Mouse (Mus musculus) midbrain, embryonic 10.5 days (tissue): ENCODE measurements at regions not wholly inside any gene's neighbourhood (a gene's known extent, or its start where the extent isn't known, plus 50 kb on each side); places are given as distances from the start of the nearest gene placed in this dataset.

Source experiments
- DNase-seq: peaks from one replicate; pipeline ENCODE4 v3.0.0-alpha.2; 2017; ENCODE audit warnings: low spot score
- H3K27ac ChIP-seq: fragments of 300-500 bp; sonication (generic); replicated peaks from 2 replicates; pipeline ENCODE4 v1.5.1; 2016; ENCODE audit warnings: mild to moderate bottlenecking
- H3K27me3 ChIP-seq: fragments of 300-500 bp; sonication (generic); 2 replicates; pipeline ENCODE4 v1.6.1; 2016; ENCODE audit warnings: low read depth, mild to moderate bottlenecking; ENCODE audit not compliant: poor library complexity, severe bottlenecking
- H3K36me3 ChIP-seq: fragments of 300-500 bp; sonication (generic); 2 replicates; pipeline ENCODE4 v1.6.1; 2016; ENCODE audit warnings: mild to moderate bottlenecking, moderate library complexity
- H3K4me1 ChIP-seq: fragments of 300-500 bp; sonication (generic); 2 replicates; pipeline ENCODE4 v1.6.1; 2016
- H3K4me3 ChIP-seq: fragments of 300-500 bp; sonication (generic); 2 replicates; pipeline ENCODE4 v1.5.1; 2016; ENCODE audit warnings: mild to moderate bottlenecking, moderate library complexity
- H3K9me3 ChIP-seq: fragments of 300-500 bp; sonication (generic); replicated peaks from 2 replicates; pipeline ENCODE4 v1.6.1; 2016; ENCODE audit warnings: mild to moderate bottlenecking
- WGBS: fragments of 180-500 bp; shearing (Covaris S2); methylation state at CpG from one replicate; pipeline ENCODE4 v1.1.7; 2016; 5-methylcytosine and 5-hydroxymethylcytosine counted together

GRCm38 (mm10) chr12:32525586-32525985 is 147.1 kb downstream of the Ccdc71l start:
- Histone ChIP-seq H3K9me3 (no peaks in the 10 kb centered on the region), H3K4me3 (no peak overlapping the region), H3K27me3 (no peaks in the 10 kb centered on the region), H3K27ac (no peak overlapping the region), H3K4me1 (no peaks in the 10 kb centered on the region), H3K36me3 (no peaks in the 10 kb centered on the region)
- 74% methylated on average over 1 of the region's 1 CpGs for WGBS
- DNase-seq = no peak

GRCm38 (mm10) chr12:32531216-32531615 is 152.7 kb downstream of the Ccdc71l start:
- no peaks in the 10 kb centered on the region for H3K36me3 ChIP-seq
- DNase-seq = no peak
- H3K27ac ChIP-seq = no peak overlapping the region
- H3K4me1 ChIP-seq = no peaks in the 10 kb centered on the region
- WGBS = 88% methylated on average over 3 of the region's 3 CpGs
- no peaks in the 10 kb centered on the region for H3K9me3 ChIP-seq
- H3K4me3 ChIP-seq = no peak overlapping the region
- no peaks in the 10 kb centered on the region for H3K27me3 ChIP-seq

DNA sequence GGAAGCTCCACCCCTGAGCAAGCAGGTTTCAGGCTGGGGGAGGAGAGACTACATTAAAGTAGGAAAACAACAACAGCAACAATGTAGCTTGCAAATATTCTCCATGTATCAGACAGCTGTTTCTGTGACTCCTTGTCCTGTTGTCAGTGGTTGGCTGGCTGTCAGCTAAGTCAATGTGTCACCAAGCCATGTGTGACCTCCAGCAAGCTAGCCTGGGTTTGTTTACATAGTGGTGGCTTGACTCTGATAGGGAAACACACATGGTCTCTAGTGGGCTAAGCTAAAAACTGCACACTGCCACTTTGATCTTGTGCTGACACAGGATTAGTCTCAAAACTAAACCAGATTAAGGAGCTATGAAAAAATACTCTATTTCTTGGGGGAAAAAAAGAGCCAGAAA is 155.1 kb downstream of the Ccdc71l start:
- Histone ChIP-seq H3K27me3 (no peaks in the 10 kb centered on the region), H3K36me3 (no peaks in the 10 kb centered on the region), H3K4me1 (no peaks in the 10 kb centered on the region), H3K4me3 (no peak overlapping the region), H3K9me3 (no peaks in the 10 kb centered on the region), H3K27ac (no peak overlapping the region)
- DNase-seq = no peak

DNA sequence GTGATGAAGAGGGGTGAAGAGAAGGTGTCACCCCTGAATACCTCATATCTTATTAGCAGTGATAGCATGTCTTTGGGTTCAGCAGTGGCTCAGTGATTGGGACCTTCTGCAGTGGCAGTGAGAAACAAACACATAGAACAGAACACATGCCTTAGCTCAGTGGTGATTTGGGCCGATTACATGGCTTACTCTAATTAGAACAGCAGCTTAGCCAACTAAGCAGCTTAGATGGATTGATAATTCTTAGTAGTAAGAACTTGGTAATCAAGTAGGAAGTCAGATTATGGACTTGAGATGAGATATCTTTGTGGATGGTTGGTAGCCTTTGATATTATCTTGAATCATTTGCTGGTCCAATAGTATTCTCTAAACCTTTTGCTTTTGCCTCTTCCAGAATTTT is 167.0 kb downstream of the Ccdc71l start:
- H3K4me3 ChIP-seq = no peak overlapping the region
- H3K36me3 ChIP-seq = no peaks in the 10 kb centered on the region
- no peaks in the 10 kb centered on the region for H3K4me1 ChIP-seq
- H3K9me3 ChIP-seq = peaks cover 6% of the 10 kb centered on the region; the same call in 1 of the 2 replicates
- H3K27ac ChIP-seq = no peak overlapping the region
- DNase-seq = no peak
- 87% methylated on average over 1 of the region's 1 CpGs for WGBS
- no peaks in the 10 kb centered on the region for H3K27me3 ChIP-seq

GRCm38 (mm10) chr12:32546356-32546755 is 167.9 kb downstream of the Ccdc71l start:
- no peaks in the 10 kb centered on the region for H3K4me1 ChIP-seq
- no peak overlapping the region for H3K4me3 ChIP-seq
- no peaks in the 10 kb centered on the region for H3K27me3 ChIP-seq
- no peak for DNase-seq
- peaks cover 6% of the 10 kb centered on the region; the same call in 1 of the 2 replicates for H3K9me3 ChIP-seq
- no peaks in the 10 kb centered on the region for H3K36me3 ChIP-seq
- no peak overlapping the region for H3K27ac ChIP-seq

DNA sequence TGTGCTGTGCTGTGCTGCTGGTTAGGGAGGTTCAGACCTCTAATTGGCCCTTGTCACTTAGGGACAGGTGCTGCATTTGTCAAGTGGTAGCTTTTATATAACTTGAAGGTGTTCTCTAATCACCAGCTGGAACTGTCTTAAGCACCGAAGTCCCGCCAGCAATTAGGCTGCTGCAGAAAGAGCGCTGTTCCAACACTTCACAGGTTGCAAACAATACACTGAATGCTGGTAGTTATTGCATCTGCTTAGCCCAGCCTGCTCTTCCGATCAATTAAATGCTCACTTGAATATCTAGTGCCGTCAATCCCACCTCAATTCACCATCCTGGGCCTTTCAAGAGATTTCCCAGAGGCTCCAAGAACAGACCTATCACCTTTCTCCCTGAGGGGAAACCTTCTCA is 175.3 kb downstream of the Ccdc71l start:
- DNase-seq = no peak
- Histone ChIP-seq H3K9me3 (peaks cover under 1% of the 10 kb centered on the region; the same call in 1 of the 2 replicates), H3K4me3 (no peak overlapping the region), H3K36me3 (no peaks in the 10 kb centered on the region), H3K27me3 (no peaks in the 10 kb centered on the region), H3K4me1 (no peaks in the 10 kb centered on the region), H3K27ac (no peak overlapping the region)
- 89% methylated on average over 5 of the region's 5 CpGs for WGBS

GRCm38 (mm10) chr12:32567777-32568176 is 189.3 kb downstream of the Ccdc71l start:
- Histone ChIP-seq H3K27me3 (no peaks in the 10 kb centered on the region), H3K4me3 (no peak overlapping the region), H3K9me3 (no peaks in the 10 kb centered on the region), H3K36me3 (no peaks in the 10 kb centered on the region), H3K4me1 (no peaks in the 10 kb centered on the region), H3K27ac (no peak overlapping the region)
- 87% methylated on average over 3 of the region's 3 CpGs for WGBS
- no peak for DNase-seq

DNA sequence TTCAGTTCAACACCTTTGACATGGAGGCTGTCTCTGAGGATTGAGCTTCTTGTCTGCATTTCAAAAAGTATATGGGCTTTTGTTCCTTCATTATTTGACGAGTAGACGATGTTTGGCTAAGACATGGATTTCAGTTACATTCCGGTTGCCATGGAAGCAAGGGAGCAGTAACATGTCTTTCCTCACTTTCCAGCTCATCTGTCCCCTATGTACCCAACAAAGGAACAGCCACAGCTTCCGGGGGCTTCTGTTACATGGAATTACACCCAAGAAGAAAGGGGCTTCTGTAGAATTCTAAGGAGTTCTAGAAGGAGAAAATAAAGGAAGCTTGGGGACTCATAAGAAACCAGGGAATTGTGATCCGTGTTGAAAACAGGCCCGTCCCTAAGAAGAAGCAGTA is 202.8 kb downstream of the Ccdc71l start:
- no peaks in the 10 kb centered on the region for H3K27me3 ChIP-seq

GRCm38 (mm10) chr12:32602131-32602815 is 217.1 kb upstream of the Nampt start:
- Histone ChIP-seq H3K27ac (no peak overlapping the region), H3K4me3 (no peak overlapping the region), H3K4me1 (no peaks in the 10 kb centered on the region), H3K27me3 (no peaks in the 10 kb centered on the region), H3K9me3 (no peaks in the 10 kb centered on the region), H3K36me3 (no peaks in the 10 kb centered on the region)
- no peak for DNase-seq
- WGBS = 85% methylated on average over 10 of the region's 10 CpGs

More for the DNA sequence above, 202.8 kb downstream of the Ccdc71l start:
- 85% methylated on average over 6 of the region's 6 CpGs for WGBS
- no peaks in the 10 kb centered on the region for H3K9me3 ChIP-seq
- no peak overlapping the region for H3K27ac ChIP-seq
- H3K4me1 ChIP-seq = no peaks in the 10 kb centered on the region
- no peak overlapping the region for H3K4me3 ChIP-seq
- no peaks in the 10 kb centered on the region for H3K36me3 ChIP-seq
- DNase-seq = no peak

- Histone ChIP-seq H3K9me3 (no peaks in the 10 kb centered on the region), H3K36me3 (no peaks in the 10 kb centered on the region), H3K27ac (no peak overlapping the region), H3K4me3 (no peak overlapping the region), H3K4me1 (no peaks in the 10 kb centered on the region), H3K27me3 (no peaks in the 10 kb centered on the region)
- no peak for DNase-seq
These were observed 214.0 kb upstream of the Nampt start for GRCm38 (mm10) chr12:32605353-32605752.

DNA sequence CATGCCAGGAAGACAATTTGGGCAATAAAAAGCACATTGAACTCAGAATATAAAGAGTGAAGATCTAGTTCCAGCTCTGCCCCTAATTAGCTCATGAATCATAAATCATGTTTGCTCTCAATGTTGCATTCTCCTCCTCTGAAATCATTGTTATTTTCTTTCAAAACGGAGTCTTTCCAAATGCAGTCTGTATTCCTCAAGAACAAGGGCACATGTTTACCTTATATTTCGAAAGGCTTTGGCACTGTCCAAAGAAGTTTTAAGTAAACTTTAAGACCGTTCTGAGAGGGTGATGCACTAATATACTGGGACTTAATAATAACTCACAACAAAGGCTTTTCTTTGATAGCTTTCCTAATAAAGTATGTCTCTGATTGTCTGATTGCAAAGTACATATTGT is 204.3 kb upstream of the Nampt start:
- Histone ChIP-seq H3K27ac (no peak overlapping the region), H3K4me1 (no peaks in the 10 kb centered on the region), H3K9me3 (no peaks in the 10 kb centered on the region), H3K4me3 (no peak overlapping the region), H3K36me3 (no peaks in the 10 kb centered on the region), H3K27me3 (no peaks in the 10 kb centered on the region)
- 87% methylated on average over 3 of the region's 3 CpGs for WGBS
- DNase-seq = no peak

- H3K4me1 ChIP-seq = no peaks in the 10 kb centered on the region
- no peak overlapping the region for H3K4me3 ChIP-seq
- H3K36me3 ChIP-seq = no peaks in the 10 kb centered on the region
- H3K27ac ChIP-seq = no peak overlapping the region
- 89% methylated on average over 5 of the region's 5 CpGs for WGBS
- DNase-seq = no peak
- H3K9me3 ChIP-seq = no peaks in the 10 kb centered on the region
- no peaks in the 10 kb centered on the region for H3K27me3 ChIP-seq
These were observed 203.3 kb upstream of the Nampt start for GRCm38 (mm10) chr12:32616086-32616485.

DNA sequence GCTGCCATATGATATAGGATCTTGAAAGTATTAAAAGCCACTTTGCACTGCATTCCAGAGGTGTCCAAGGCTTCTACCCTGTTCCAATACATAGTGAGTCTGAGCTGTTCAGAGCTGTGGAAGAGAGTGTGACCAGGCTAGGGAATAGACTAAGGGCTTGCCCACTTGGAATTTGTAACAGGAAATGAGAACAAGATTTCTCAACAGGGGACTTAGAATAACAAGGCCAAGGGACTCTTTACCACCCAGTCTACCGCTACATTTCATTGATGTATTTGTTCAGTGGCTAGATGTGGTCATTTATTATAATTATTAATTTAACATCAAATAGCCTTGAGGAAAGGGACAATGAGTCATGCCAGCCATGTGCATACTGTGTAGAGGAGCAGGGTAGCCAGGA is 202.3 kb upstream of the Nampt start:
- no peaks in the 10 kb centered on the region for H3K27me3 ChIP-seq
- 76% methylated on average over 1 of the region's 1 CpGs for WGBS
- no peaks in the 10 kb centered on the region for H3K9me3 ChIP-seq
- no peak overlapping the region for H3K27ac ChIP-seq
- H3K4me1 ChIP-seq = no peaks in the 10 kb centered on the region
- no peak for DNase-seq
- no peaks in the 10 kb centered on the region for H3K36me3 ChIP-seq
- no peak overlapping the region for H3K4me3 ChIP-seq

DNA sequence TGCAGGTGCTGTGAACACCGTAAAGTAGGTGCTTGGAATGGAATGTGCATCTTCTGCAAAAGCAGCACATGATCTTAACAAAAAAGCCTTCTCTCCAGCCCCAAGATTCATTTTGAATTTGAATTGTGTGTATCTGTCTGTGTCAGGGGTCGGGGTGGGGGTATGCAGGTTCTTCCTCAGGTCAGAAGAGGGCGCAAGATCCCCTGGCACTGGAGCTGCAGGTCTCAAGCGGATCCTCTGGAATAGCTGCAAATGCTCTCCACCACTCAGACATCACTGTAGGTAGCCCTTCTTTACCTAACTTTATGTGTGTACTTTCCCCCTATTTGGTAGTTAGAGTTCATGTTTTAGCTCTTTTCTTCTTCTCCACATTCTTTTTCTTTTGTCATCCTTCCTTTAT is 199.5 kb upstream of the Nampt start:
- Histone ChIP-seq H3K27me3 (no peaks in the 10 kb centered on the region), H3K4me1 (0 out of 2 replicates have a peak, but pooled peaks cover 4% of the 10 kb centered on the region), H3K4me3 (no peak overlapping the region), H3K9me3 (no peaks in the 10 kb centered on the region), H3K36me3 (no peaks in the 10 kb centered on the region), H3K27ac (no peak overlapping the region)
- WGBS = 63% methylated on average over 4 of the region's 4 CpGs
- no peak for DNase-seq
